Mouse (Mus musculus) cerebellum, adult 2 months (tissue): ENCODE results near the gene Hils1. TPM values are rescaled to one million over a fixed set of nuclear protein-coding genes. Genes with fewer than 3 reads are reported as not detected.
A peak's percentile ranks its signal among the peaks of the same experiment; 100 is the strongest.

ENCODE experiments used
- DNase-seq, 2 experiments: peaks; one replicate each; pipeline ENCODE4 v3.0.0; 2021
- H3K27ac ChIP-seq: fragments of 200-500 bp; 2 replicates; pipeline ENCODE4 v1.5.1; 2012; ENCODE audit warnings: low read length, control low read depth, inconsistent platforms; ENCODE audit not compliant: insufficient read depth
- H3K27me3 ChIP-seq: fragments of 200-500 bp; 2 replicates; pipeline ENCODE4 v1.6.1; 2012; ENCODE audit warnings: inconsistent platforms, mild to moderate bottlenecking, low read length, moderate library complexity; ENCODE audit not compliant: control insufficient read depth, insufficient read depth
- H3K4me1 ChIP-seq: fragments of 200-500 bp; 2 replicates; pipeline ENCODE4 v1.6.1; 2011; ENCODE audit warnings: low read length; ENCODE audit not compliant: control insufficient read depth, insufficient read depth
- H3K4me3 ChIP-seq: fragments of 200-500 bp; replicated peaks from 2 replicates; pipeline ENCODE3; 2011; ENCODE audit warnings: mild to moderate bottlenecking, low read depth, low read length, control low read depth; ENCODE audit not compliant: insufficient read depth
- CTCF ChIP-seq: fragments of 200-500 bp; IDR thresholded peaks from 2 replicates; pipeline ENCODE4 v1.5.1; 2011; ENCODE audit warnings: low read depth, mild to moderate bottlenecking, control low read depth, low read length, moderate library complexity, borderline replicate concordance; ENCODE audit not compliant: insufficient read depth
- POLR2A ChIP-seq: fragments of 200-500 bp; IDR thresholded peaks from 2 replicates; pipeline ENCODE4 v1.6.1; 2011; ENCODE audit warnings: low read length, control low read depth, borderline replicate concordance; ENCODE audit not compliant: insufficient read depth
- WGBS: fragments of 180-500 bp; shearing (Covaris S2); methylation state at CpG from one replicate; pipeline ENCODE4 v1.1.7; 2018; 5-methylcytosine and 5-hydroxymethylcytosine counted together
- polyA plus RNA-seq: library from polyadenylated mRNA; depleted of rRNA; stranded (reverse); fragments of >200 nt; gene quantifications from 2 replicates; pipeline ENCODE4 v1.2.3, GENCODE M21; 2012

The Hils1 gene
- polyA plus RNA-seq, 1 experiment: not detected

DNA sequence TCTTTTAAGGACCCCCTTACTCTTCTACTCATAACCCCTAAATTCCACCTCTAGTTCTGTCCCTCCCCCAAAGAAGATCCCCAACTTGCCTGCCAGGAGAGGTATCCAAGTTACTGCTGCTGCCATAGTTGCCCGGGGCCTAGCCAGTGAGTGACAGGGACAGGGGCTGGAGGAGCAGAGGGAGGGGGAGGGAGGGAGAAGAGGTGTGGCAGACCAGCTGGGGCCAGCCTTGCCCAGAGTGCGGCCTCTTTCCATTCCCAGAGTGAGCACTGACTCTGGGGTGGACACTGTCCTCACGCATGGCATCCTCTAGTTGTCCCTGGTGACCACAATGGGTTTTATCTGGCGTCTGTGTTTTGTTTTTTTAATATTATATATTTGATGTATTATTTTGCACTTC lies 5.9 kb downstream of the Hils1 start:
- Histone ChIP-seq H3K27ac (0 out of 2 replicates have a peak overlapping the region, but pooled peaks have one; percentile 18), H3K4me3 (no peak overlapping the region), H3K4me1 (peaks cover 49% of the 10 kb centered on the region), H3K27me3 (no peaks in the 10 kb centered on the region)
- 54% methylated on average over 4 of the region's 4 CpGs for WGBS
- TF ChIP-seq POLR2A (no peak), CTCF (no peak)
- DNase-seq: peak in 1 of 2 experiments; percentile 15

GRCm38 (mm10) chr11:94974951-94975350 lies 7.6 kb downstream of the Hils1 start:
- DNase-seq: peak; percentile 17 to 21
- Histone ChIP-seq H3K4me1 (peaks cover 55% of the 10 kb centered on the region), H3K27ac (no peak overlapping the region), H3K4me3 (no peak overlapping the region), H3K27me3 (no peaks in the 10 kb centered on the region)
- WGBS: 57% methylated on average over 2 of the region's 2 CpGs
- TF ChIP-seq CTCF: no peak
- no peak for TF ChIP-seq POLR2A

DNA sequence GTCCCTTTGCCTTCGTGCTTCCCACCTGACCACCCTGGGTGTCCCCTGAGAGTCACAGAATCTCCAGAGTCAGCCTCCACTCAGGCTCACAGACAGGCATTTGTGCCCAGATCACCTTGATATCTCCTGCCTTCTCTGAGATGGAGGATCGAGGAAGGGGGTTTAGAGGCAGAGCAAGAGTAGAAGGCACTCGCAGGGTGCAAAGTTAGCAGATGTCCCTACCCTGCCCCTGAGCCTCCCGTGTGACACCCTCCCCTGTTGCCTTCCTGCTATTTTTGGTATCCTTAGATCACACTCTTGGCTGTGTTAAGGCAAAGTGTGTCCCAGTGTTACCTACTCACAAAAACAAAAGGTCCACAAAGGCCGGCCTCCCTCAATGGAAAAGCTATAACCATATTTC lies 8.8 kb downstream of the Hils1 start, which contains the start of gene Sgca:
Sgca (minus strand) TSS at position 129 of the 400 bp plus-strand sequence.
- DNase-seq: peak; percentile 31 to 44
- Histone ChIP-seq H3K27ac (no peak within 1 kb of the TSS), H3K4me3 (no peak within 1 kb of the TSS), H3K27me3 (no peaks in the 10 kb centered on the region), H3K4me1 (peaks cover 52% of the 10 kb centered on the region)
- WGBS: 20% methylated on average over 5 of the region's 5 CpGs
- no peak for TF ChIP-seq CTCF
- TF ChIP-seq POLR2A: no peak

- Histone ChIP-seq H3K27me3 (no peaks in the 10 kb centered on the region), H3K4me3 (peak overlapping the region; percentile 7), H3K4me1 (peaks cover 32% of the 10 kb centered on the region), H3K27ac (no peak overlapping the region)
- TF ChIP-seq POLR2A: no peak
- no peak for TF ChIP-seq CTCF
- peak; percentile 27 to 34 for DNase-seq
- WGBS: 33% methylated on average over 9 of the region's 9 CpGs
Observed at GRCm38 (mm10) chr11:94978178-94978915, 11.0 kb downstream of the Hils1 start.

GRCm38 (mm10) chr11:94978947-94979346 lies 11.6 kb downstream of the Hils1 start:
- peak; percentile 98 to 99 for DNase-seq
- H3K27ac ChIP-seq: peak overlapping the region; percentile 1; the same call in 1 of the 2 replicates
- no peaks in the 10 kb centered on the region for H3K27me3 ChIP-seq
- peak overlapping the region; percentile 38 for H3K4me3 ChIP-seq
- peak; percentile 96 for TF ChIP-seq CTCF
- peak; percentile 90 for TF ChIP-seq POLR2A
- H3K4me1 ChIP-seq: peaks cover 27% of the 10 kb centered on the region
- WGBS: under 1% methylated on average over 20 of the region's 20 CpGs

GRCm38 (mm10) chr11:94979462-94980179 lies 12.2 kb downstream of the Hils1 start:
- DNase-seq: peak in 1 of 2 experiments; percentile 39
- Histone ChIP-seq H3K4me3 (peak overlapping the region; percentile 5), H3K27ac (peak overlapping the region; percentile 1), H3K4me1 (peaks cover 27% of the 10 kb centered on the region), H3K27me3 (no peaks in the 10 kb centered on the region)
- TF ChIP-seq CTCF (no peak), POLR2A (no peak)
- 67% methylated on average over 11 of the region's 11 CpGs for WGBS

DNA sequence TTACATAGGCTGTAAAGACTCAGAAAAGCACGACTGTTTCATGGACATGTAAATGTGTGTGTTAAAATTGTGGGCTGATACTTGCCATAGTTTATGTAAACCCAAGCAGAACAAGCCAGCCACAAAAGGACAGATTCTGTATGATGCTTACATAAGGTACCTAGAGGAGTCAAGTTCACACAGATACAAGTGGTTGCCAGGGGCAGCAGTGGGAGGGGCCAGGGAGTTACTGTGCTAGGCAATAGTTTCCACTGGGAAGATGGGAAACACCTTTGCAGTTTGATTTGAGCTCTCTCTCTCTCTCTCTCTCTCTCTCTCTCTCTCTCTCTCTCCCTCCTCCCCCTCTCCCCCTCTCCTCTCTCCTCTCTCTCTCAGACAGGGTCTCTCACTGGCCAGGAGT lies 17.7 kb downstream of the Hils1 start:
- Histone ChIP-seq H3K27me3 (no peaks in the 10 kb centered on the region), H3K4me3 (no peak overlapping the region), H3K27ac (no peak overlapping the region), H3K4me1 (0 out of 2 replicates have a peak, but pooled peaks cover 5% of the 10 kb centered on the region)
- no peak for DNase-seq
- 69% methylated on average over 1 of the region's 1 CpGs for WGBS
- TF ChIP-seq CTCF (no peak), POLR2A (no peak)
